Mouse (Mus musculus): ENCODE results near the gene Capn10. TPM values are rescaled to one million over a fixed set of nuclear protein-coding genes. Genes with fewer than 3 reads are reported as not detected.

The Capn10 gene
- polyA plus RNA-seq (2012; rRNA removed) = 50.7 and 56.3 TPM in 2 replicates

GRCm38 (mm10) chr1:92934182-92934827, at the start of gene Capn10:
Capn10 (plus strand) TSS chr1:92934376.

GRCm38 (mm10) chr1:92902786-92903185, 31.4 kb upstream of the Capn10 start, which contains the start of gene Ankmy1:
Ankmy1 (minus strand) TSS chr1:92902906.

GRCm38 (mm10) chr1:92906779-92907631, 27.2 kb upstream of the Capn10 start, which contains the start of gene Dusp28:
Dusp28 (plus strand) TSS chr1:92906981.

GRCm38 (mm10) chr1:92910239-92910885, 23.8 kb upstream of the Capn10 start, which contains the start of gene Rnpepl1:
Rnpepl1 (plus strand) TSS chr1:92910783.

GRCm38 (mm10) chr1:92950607-92951006, 16.4 kb downstream of the Capn10 start, which contains the start of gene Gpr35:
Gpr35 (plus strand) TSS chr1:92950865.

Other genes starting within 250 kb of the Capn10 start
- gene Gpc1, start 102.7 kb upstream of the Capn10 start, polyA plus RNA-seq (2012; rRNA removed) = 99.9 and 114 TPM in 2 replicates
- 0.60 and 0.76 TPM in 2 replicates for gene Ankmy1, start 31.5 kb upstream of the Capn10 start, polyA plus RNA-seq (2012; rRNA removed)
- gene Dusp28, start 27.4 kb upstream of the Capn10 start, polyA plus RNA-seq (2012; rRNA removed) = 44.4 and 52.9 TPM in 2 replicates
- gene Rnpepl1, start 23.6 kb upstream of the Capn10 start, polyA plus RNA-seq (2012; rRNA removed) = 211 and 246 TPM in 2 replicates
- gene Gpr35, start 16.5 kb downstream of the Capn10 start, polyA plus RNA-seq (2012; rRNA removed) = 4.5 and 4.9 TPM in 2 replicates
- 0.87 and 2.1 TPM in 2 replicates for gene Aqp12, start 72.0 kb downstream of the Capn10 start, polyA plus RNA-seq (2012; rRNA removed)
- gene Kif1a, start 167.6 kb downstream of the Capn10 start, polyA plus RNA-seq (2012; rRNA removed) = 6.2 and 7.1 TPM in 2 replicates
- gene Agxt, start 200.9 kb downstream of the Capn10 start, polyA plus RNA-seq (2012; rRNA removed) = 0.53 TPM in 1 of 2 replicates, not detected in the other
- gene 2310007B03Rik, start 226.6 kb downstream of the Capn10 start, polyA plus RNA-seq (2012; rRNA removed) = 3.8 and 4.7 TPM in 2 replicates
- 5.7 and 6.2 TPM in 2 replicates for gene Crocc2, start 234.3 kb downstream of the Capn10 start, polyA plus RNA-seq (2012; rRNA removed)